Mouse (Mus musculus): Measurements from ENCODE around the gene B230118H07Rik. TPM values are rescaled to one million over a fixed set of nuclear protein-coding genes. Genes with fewer than 3 reads are reported as not detected.

Gene B230118H07Rik
- total and polyA plus RNA-seq, 3 experiments: 1.6 to 76.4 (median 10.2) TPM

- Histone ChIP-seq H3K9me3 (replicated peaks) (no peaks in the 10 kb centered on the region), H3K4me1 (ENCODE audit: insufficient read depth, low read depth, low read length) (peaks cover 3% of the 10 kb centered on the region; the same call in 1 of the 2 replicates), H3K36me3 (replicated peaks) (peaks cover 2% of the 10 kb centered on the region), H3K4me3 (ENCODE audit: low read depth, low read length) (no peak overlapping the region), H3K27me3 (ENCODE audit: insufficient read depth, low read length) (no peaks in the 10 kb centered on the region)
- TF ChIP-seq POLR2AphosphoS5 (IDR thresholded peaks at IDR 0.05; ENCODE audit: insufficient replicate concordance, low read depth, low read length) (no peak), GATA1 (IDR thresholded peaks at IDR 0.05; ENCODE audit: borderline replicate concordance, low read length) (no peak), CTCF (IDR thresholded peaks at IDR 0.05; ENCODE audit: low read depth, low read length) (no peak), GATA2 (IDR thresholded peaks at IDR 0.05; ENCODE audit: borderline replicate concordance, low read depth, low read length) (no peak), TAL1 (conservative IDR thresholded peaks at IDR 0.05; ENCODE audit: low read depth, low read length) (no peak)
- DNase-seq (ENCODE audit: low spot score) (no peak), ATAC-seq (ENCODE audit: extremely low read depth, insufficient number of reproducible peaks, low FRiP score, poor library complexity, severe bottlenecking) (no peak)
Observed at GRCm38 (mm10) chr2:101594681-101595080, 54.7 kb downstream of the B230118H07Rik start.

GRCm38 (mm10) chr2:101592886-101593285, 56.4 kb downstream of the B230118H07Rik start:
- Histone ChIP-seq H3K9me3 (replicated peaks) (no peaks in the 10 kb centered on the region), H3K36me3 (replicated peaks) (peaks cover 2% of the 10 kb centered on the region), H3K4me3 (ENCODE audit: low read depth, low read length) (no peak overlapping the region), H3K4me1 (ENCODE audit: insufficient read depth, low read depth, low read length) (peaks cover 3% of the 10 kb centered on the region; the same call in 1 of the 2 replicates), H3K27me3 (ENCODE audit: insufficient read depth, low read length) (no peaks in the 10 kb centered on the region)
- TF ChIP-seq GATA2 (IDR thresholded peaks at IDR 0.05; ENCODE audit: borderline replicate concordance, low read depth, low read length): no peak
- TF ChIP-seq POLR2AphosphoS5 (IDR thresholded peaks at IDR 0.05; ENCODE audit: insufficient replicate concordance, low read depth, low read length): no peak
- no peak for TF ChIP-seq CTCF (IDR thresholded peaks at IDR 0.05; ENCODE audit: low read depth, low read length)
- TF ChIP-seq TAL1 (conservative IDR thresholded peaks at IDR 0.05; ENCODE audit: low read depth, low read length): no peak
- no peak for TF ChIP-seq GATA1 (IDR thresholded peaks at IDR 0.05; ENCODE audit: borderline replicate concordance, low read length)
- ATAC-seq (ENCODE audit: extremely low read depth, insufficient number of reproducible peaks, low FRiP score, poor library complexity, severe bottlenecking): no peak
- DNase-seq (ENCODE audit: low spot score): no peak

- no peak for ATAC-seq (ENCODE audit: extremely low read depth, insufficient number of reproducible peaks, low FRiP score, poor library complexity, severe bottlenecking)
- Histone ChIP-seq H3K4me1 (ENCODE audit: insufficient read depth, low read depth, low read length) (peaks cover 3% of the 10 kb centered on the region; the same call in 1 of the 2 replicates), H3K4me3 (ENCODE audit: low read depth, low read length) (no peak overlapping the region), H3K36me3 (replicated peaks) (peaks cover 2% of the 10 kb centered on the region), H3K9me3 (replicated peaks) (no peaks in the 10 kb centered on the region), H3K27me3 (ENCODE audit: insufficient read depth, low read length) (no peaks in the 10 kb centered on the region)
- no peak for TF ChIP-seq GATA2 (IDR thresholded peaks at IDR 0.05; ENCODE audit: borderline replicate concordance, low read depth, low read length)
- TF ChIP-seq TAL1 (conservative IDR thresholded peaks at IDR 0.05; ENCODE audit: low read depth, low read length): no peak
- no peak for TF ChIP-seq POLR2AphosphoS5 (IDR thresholded peaks at IDR 0.05; ENCODE audit: insufficient replicate concordance, low read depth, low read length)
- no peak for TF ChIP-seq CTCF (IDR thresholded peaks at IDR 0.05; ENCODE audit: low read depth, low read length)
- TF ChIP-seq GATA1 (IDR thresholded peaks at IDR 0.05; ENCODE audit: borderline replicate concordance, low read length): no peak
- DNase-seq (ENCODE audit: low spot score): no peak
Observed at GRCm38 (mm10) chr2:101592023-101592841, 57.1 kb downstream of the B230118H07Rik start.

GRCm38 (mm10) chr2:101591356-101591755, 58.0 kb downstream of the B230118H07Rik start:
- ATAC-seq (ENCODE audit: extremely low read depth, insufficient number of reproducible peaks, low FRiP score, poor library complexity, severe bottlenecking) (no peak), DNase-seq (ENCODE audit: low spot score) (no peak)
- Histone ChIP-seq H3K4me3 (ENCODE audit: low read depth, low read length) (no peak overlapping the region), H3K36me3 (replicated peaks) (peaks cover 2% of the 10 kb centered on the region), H3K4me1 (ENCODE audit: insufficient read depth, low read depth, low read length) (peaks cover 3% of the 10 kb centered on the region; the same call in 1 of the 2 replicates), H3K27me3 (ENCODE audit: insufficient read depth, low read length) (no peaks in the 10 kb centered on the region), H3K9me3 (replicated peaks) (no peaks in the 10 kb centered on the region)
- no peak for TF ChIP-seq CTCF (IDR thresholded peaks at IDR 0.05; ENCODE audit: low read depth, low read length)
- no peak for TF ChIP-seq GATA2 (IDR thresholded peaks at IDR 0.05; ENCODE audit: borderline replicate concordance, low read depth, low read length)

- Histone ChIP-seq H3K4me1 (ENCODE audit: insufficient read depth, low read depth, low read length) (no peaks in the 10 kb centered on the region), H3K9me3 (replicated peaks) (no peaks in the 10 kb centered on the region), H3K36me3 (replicated peaks) (peaks cover 7% of the 10 kb centered on the region), H3K27me3 (ENCODE audit: insufficient read depth, low read length) (no peaks in the 10 kb centered on the region), H3K4me3 (ENCODE audit: low read depth, low read length) (no peak overlapping the region)
- ATAC-seq (ENCODE audit: extremely low read depth, insufficient number of reproducible peaks, low FRiP score, poor library complexity, severe bottlenecking) (no peak), DNase-seq (ENCODE audit: low spot score) (no peak)
- TF ChIP-seq GATA1 (IDR thresholded peaks at IDR 0.05; ENCODE audit: borderline replicate concordance, low read length): no peak
- TF ChIP-seq GATA2 (IDR thresholded peaks at IDR 0.05; ENCODE audit: borderline replicate concordance, low read depth, low read length): no peak
- TF ChIP-seq POLR2AphosphoS5 (IDR thresholded peaks at IDR 0.05; ENCODE audit: insufficient replicate concordance, low read depth, low read length): no peak
- TF ChIP-seq TAL1 (conservative IDR thresholded peaks at IDR 0.05; ENCODE audit: low read depth, low read length): no peak
- TF ChIP-seq CTCF (IDR thresholded peaks at IDR 0.05; ENCODE audit: low read depth, low read length): no peak
Observed at GRCm38 (mm10) chr2:101581418-101581817, 67.9 kb downstream of the B230118H07Rik start.

GRCm38 (mm10) chr2:101580977-101581376, 68.4 kb downstream of the B230118H07Rik start:
- TF ChIP-seq GATA2 (IDR thresholded peaks at IDR 0.05; ENCODE audit: borderline replicate concordance, low read depth, low read length) (no peak), GATA1 (IDR thresholded peaks at IDR 0.05; ENCODE audit: borderline replicate concordance, low read length) (no peak), TAL1 (conservative IDR thresholded peaks at IDR 0.05; ENCODE audit: low read depth, low read length) (no peak), POLR2AphosphoS5 (IDR thresholded peaks at IDR 0.05; ENCODE audit: insufficient replicate concordance, low read depth, low read length) (no peak), CTCF (IDR thresholded peaks at IDR 0.05; ENCODE audit: low read depth, low read length) (no peak)
- H3K36me3 ChIP-seq (replicated peaks): peaks cover 7% of the 10 kb centered on the region
- H3K27me3 ChIP-seq (ENCODE audit: insufficient read depth, low read length): no peaks in the 10 kb centered on the region
- H3K9me3 ChIP-seq (replicated peaks): no peaks in the 10 kb centered on the region
- no peaks in the 10 kb centered on the region for H3K4me1 ChIP-seq (ENCODE audit: insufficient read depth, low read depth, low read length)
- DNase-seq (ENCODE audit: low spot score): no peak
- ATAC-seq (ENCODE audit: extremely low read depth, insufficient number of reproducible peaks, low FRiP score, poor library complexity, severe bottlenecking): no peak
- no peak overlapping the region for H3K4me3 ChIP-seq (ENCODE audit: low read depth, low read length)

Measured in G1E (cell line).